Mouse (Mus musculus) ES-Bruce4 (cell line): ENCODE data around the gene Mapkapk3.

Experiments
- CTCF ChIP-seq: IDR thresholded peaks from one replicate; pipeline ENCODE4 v1.8.1; 2011; ENCODE audit warnings: low read depth, low read length
- EP300 ChIP-seq: IDR thresholded peaks from 2 replicates; pipeline ENCODE4 v1.6.1; 2011; ENCODE audit warnings: low read depth, low read length; ENCODE audit not compliant: insufficient read depth

- TF ChIP-seq EP300 (no peak), CTCF (no peak)
These were observed 19.9 kb downstream of the Mapkapk3 start for GRCm38 (mm10) chr9:107269772-107270171.
